Mouse (Mus musculus) right cerebral cortex, postnatal 4 days (tissue): ENCODE data around the gene Ttc21b.

Experiments
- DNase-seq: peaks from one replicate; pipeline ENCODE4 v3.0.0-alpha.2; 2022

Ttc21b gene

GRCm38 (mm10) chr2:66170721-66171120 is 85.7 kb downstream of the Ttc21b start:
- no peak for DNase-seq

- DNase-seq: no peak
Measured at GRCm38 (mm10) chr2:66165025-66165424, 91.4 kb downstream of the Ttc21b start.

GRCm38 (mm10) chr2:66158140-66158915 is 98.1 kb downstream of the Ttc21b start:
- no peak for DNase-seq

GRCm38 (mm10) chr2:66151436-66151835 is 105.0 kb downstream of the Ttc21b start:
- no peak for DNase-seq

GRCm38 (mm10) chr2:66150531-66150930 is 105.9 kb downstream of the Ttc21b start:
- DNase-seq: no peak

DNA sequence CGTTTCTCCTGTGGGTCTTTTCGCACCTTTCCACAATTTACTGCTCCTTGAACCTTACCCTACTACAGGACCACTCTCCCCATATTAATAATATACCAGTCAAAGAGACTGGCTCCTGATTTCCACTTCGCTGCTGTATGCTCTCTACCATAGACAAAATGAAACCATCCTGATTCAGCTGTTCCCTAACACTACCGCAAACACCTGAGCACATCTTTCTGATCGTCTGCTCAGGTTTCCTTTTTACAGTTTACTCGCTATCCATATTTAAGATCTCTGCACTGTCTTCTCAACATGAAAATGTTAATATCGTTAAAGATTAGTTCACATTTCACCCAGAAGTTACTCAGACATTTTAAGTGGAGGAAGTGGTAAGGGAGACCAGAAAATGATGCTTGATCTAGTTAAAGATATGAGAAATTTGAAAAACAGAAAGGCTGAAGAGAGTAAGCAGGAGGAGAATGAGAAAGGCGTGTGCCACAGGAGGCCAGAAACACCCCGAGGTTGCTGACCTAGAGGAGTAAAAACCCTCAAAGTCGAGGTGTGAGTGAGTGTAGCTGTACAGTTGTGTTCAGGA is 107.7 kb downstream of the Ttc21b start:
- DNase-seq: no peak

GRCm38 (mm10) chr2:66146473-66146872 is 109.9 kb downstream of the Ttc21b start:
- DNase-seq: no peak

DNA sequence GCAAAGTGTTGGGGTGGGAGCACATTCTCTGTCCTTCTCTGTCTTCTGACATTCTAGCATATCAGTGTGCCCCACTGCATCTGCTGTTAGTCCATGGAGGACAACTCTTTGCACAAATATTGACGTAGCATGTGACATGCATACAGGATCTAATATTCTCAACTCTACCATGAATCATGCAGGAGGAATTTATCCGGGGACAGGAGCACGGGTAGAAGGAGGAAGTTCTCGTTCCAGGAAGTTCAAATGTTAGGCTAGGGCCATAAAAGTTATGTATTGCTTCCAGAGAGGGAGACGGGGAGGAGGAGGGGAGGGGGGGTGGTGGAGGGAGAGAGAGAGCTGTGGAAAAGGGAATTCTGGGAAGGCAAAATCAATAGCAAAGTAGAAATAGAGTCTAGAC is 111.6 kb downstream of the Ttc21b start:
- no peak for DNase-seq

GRCm38 (mm10) chr2:66143284-66143683 is 113.1 kb downstream of the Ttc21b start:
- DNase-seq: no peak

DNA sequence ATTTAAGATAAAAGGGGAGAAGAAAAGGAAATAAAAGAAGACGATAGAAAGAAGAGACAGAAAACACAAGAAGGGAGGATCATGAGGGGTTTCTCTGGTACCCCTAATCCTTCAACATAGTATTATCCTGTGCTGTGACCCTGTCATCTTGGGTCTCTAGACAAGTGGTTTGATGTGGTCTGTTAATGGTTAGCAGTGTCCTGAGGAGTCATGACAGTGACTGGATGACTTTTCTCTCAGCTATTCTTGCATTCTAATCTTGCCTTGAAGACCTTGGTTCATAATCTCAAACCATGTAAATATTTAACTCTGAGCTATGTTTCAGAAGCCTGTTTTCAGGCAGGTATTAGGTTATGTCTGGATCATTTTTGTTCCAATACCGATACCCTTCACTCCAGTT is 113.7 kb downstream of the Ttc21b start:
- DNase-seq: no peak

DNA sequence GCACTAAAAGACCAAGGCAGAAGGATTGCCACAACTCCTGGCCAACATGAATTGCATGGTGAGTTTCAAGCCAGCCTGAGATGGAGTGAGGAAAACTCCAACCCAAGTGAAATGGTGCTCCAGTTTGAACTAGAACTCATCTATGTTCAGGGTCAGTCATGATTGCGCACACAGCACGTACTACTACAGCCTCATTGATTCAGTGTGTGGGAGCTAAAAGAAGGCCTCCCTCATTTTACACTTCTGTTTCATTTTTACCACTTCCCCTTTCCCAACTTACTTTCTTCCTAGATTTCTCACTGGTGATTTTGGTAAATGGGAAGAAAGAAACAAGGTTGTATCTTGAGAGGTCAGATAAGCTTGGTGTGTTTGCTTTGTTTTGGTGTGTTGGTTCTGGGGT is 114.1 kb downstream of the Ttc21b start:
- no peak for DNase-seq

- DNase-seq: no peak
Measured at GRCm38 (mm10) chr2:66140246-66140645, 116.2 kb downstream of the Ttc21b start.
